Mouse (Mus musculus) cortical plate, adult 2 months (tissue): Measurements from ENCODE around the gene Chchd1. TPM values are rescaled to one million over a fixed set of nuclear protein-coding genes. Genes with fewer than 3 reads are reported as not detected.

Experiments used
- H3K27ac ChIP-seq: fragments of 200-500 bp; 2 replicates; pipeline ENCODE4 v1.5.1; 2012; ENCODE audit warnings: low read length, control low read depth, inconsistent platforms; ENCODE audit not compliant: insufficient read depth
- H3K4me1 ChIP-seq: fragments of 200-500 bp; 2 replicates; pipeline ENCODE4 v1.6.1; 2011; ENCODE audit warnings: low read length; ENCODE audit not compliant: control insufficient read depth, insufficient read depth
- H3K4me3 ChIP-seq: fragments of 200-500 bp; 2 replicates; pipeline ENCODE4 v1.5.1; 2011; ENCODE audit warnings: mild to moderate bottlenecking, low read length, control low read depth; ENCODE audit not compliant: insufficient read depth
- CTCF ChIP-seq: fragments of 200-500 bp; IDR thresholded peaks from 2 replicates; pipeline ENCODE4 v1.5.1; 2011; ENCODE audit warnings: mild to moderate bottlenecking, control low read depth, low read length; ENCODE audit not compliant: insufficient read depth; ENCODE audit errors: extremely low read depth
- POLR2A ChIP-seq: fragments of 200-500 bp; IDR thresholded peaks from 2 replicates; pipeline ENCODE4 v1.6.1; 2011; ENCODE audit warnings: mild to moderate bottlenecking, low read length, control low read depth; ENCODE audit not compliant: insufficient read depth; ENCODE audit errors: extremely low read depth
- polyA plus RNA-seq: library from polyadenylated mRNA; depleted of rRNA; stranded (reverse); fragments of >200 nt; gene quantifications from 2 replicates; pipeline ENCODE4 v1.2.3, GENCODE M21; 2012; rRNA removed

Chchd1 gene
- polyA plus RNA-seq, 1 experiment = 85.9 TPM

GRCm38 (mm10) chr14:20753792-20754191 lies 51.0 kb downstream of the Chchd1 start:
- H3K4me3 ChIP-seq = no peak overlapping the region
- no peak overlapping the region for H3K27ac ChIP-seq
- TF ChIP-seq POLR2A (no peak), CTCF (no peak)
- H3K4me1 ChIP-seq = no peaks in the 10 kb centered on the region

Other genes starting within 250 kb of the Chchd1 start
- gene Anxa7, start 222.9 kb upstream of the Chchd1 start, polyA plus RNA-seq = 86.0 and 89.0 TPM in 2 replicates
- 0.33 and 0.42 TPM in 2 replicates for gene Mss51, start 206.1 kb upstream of the Chchd1 start, polyA plus RNA-seq
- 162 and 167 TPM in 2 replicates for gene Ppp3cb, start 156.4 kb upstream of the Chchd1 start, polyA plus RNA-seq
- 47.8 and 49.8 TPM in 2 replicates for gene Usp54, start 61.9 kb upstream of the Chchd1 start, polyA plus RNA-seq
- not detected in 2 replicates for gene Myoz1, start 46.5 kb upstream of the Chchd1 start, polyA plus RNA-seq
- 0.11 and 0.19 TPM in 2 replicates for gene Synpo2l, start 34.7 kb upstream of the Chchd1 start, polyA plus RNA-seq
- gene Sec24c, start 28.7 kb upstream of the Chchd1 start, polyA plus RNA-seq = 77.2 and 79.3 TPM in 2 replicates
- gene Fut11, start 8.0 kb upstream of the Chchd1 start, polyA plus RNA-seq = 14.9 and 16.3 TPM in 2 replicates
- 174 and 185 TPM in 2 replicates for gene Zswim8, start 4.5 kb downstream of the Chchd1 start, polyA plus RNA-seq
- gene Ndst2, start 31.6 kb downstream of the Chchd1 start, polyA plus RNA-seq = 22.9 and 26.7 TPM in 2 replicates
- gene Camk2g, start 91.1 kb downstream of the Chchd1 start, polyA plus RNA-seq = 287 and 303 TPM in 2 replicates
- gene Plau, start 133.7 kb downstream of the Chchd1 start, polyA plus RNA-seq = 4.2 and 5.2 TPM in 2 replicates
- 31.7 and 32.9 TPM in 2 replicates for gene Vcl, start 226.4 kb downstream of the Chchd1 start, polyA plus RNA-seq